Mouse (Mus musculus): ENCODE data around the gene Sucla2.

GRCm38 (mm10) chr14:73574053-73574452, 48.9 kb downstream of the Sucla2 start:
- TF ChIP-seq CTCF (IDR thresholded peaks at IDR 0.05; ENCODE audit: control insufficient read depth, insufficient read depth, insufficient replicate concordance, low read depth, low read length): no peak
- no peak for TF ChIP-seq POLR2A (IDR thresholded peaks at IDR 0.05; ENCODE audit: control insufficient read depth, low read depth, low read length)
